Mouse (Mus musculus) heart, postnatal 4 days (tissue): ENCODE measurements at regions not wholly inside any gene's neighbourhood (a gene's known extent, or its start where the extent isn't known, plus 50 kb on each side); places are given as distances from the start of the nearest gene placed in this dataset.

ENCODE experiments used
- DNase-seq: peaks from one replicate; pipeline ENCODE4 v3.0.0; 2021

DNA sequence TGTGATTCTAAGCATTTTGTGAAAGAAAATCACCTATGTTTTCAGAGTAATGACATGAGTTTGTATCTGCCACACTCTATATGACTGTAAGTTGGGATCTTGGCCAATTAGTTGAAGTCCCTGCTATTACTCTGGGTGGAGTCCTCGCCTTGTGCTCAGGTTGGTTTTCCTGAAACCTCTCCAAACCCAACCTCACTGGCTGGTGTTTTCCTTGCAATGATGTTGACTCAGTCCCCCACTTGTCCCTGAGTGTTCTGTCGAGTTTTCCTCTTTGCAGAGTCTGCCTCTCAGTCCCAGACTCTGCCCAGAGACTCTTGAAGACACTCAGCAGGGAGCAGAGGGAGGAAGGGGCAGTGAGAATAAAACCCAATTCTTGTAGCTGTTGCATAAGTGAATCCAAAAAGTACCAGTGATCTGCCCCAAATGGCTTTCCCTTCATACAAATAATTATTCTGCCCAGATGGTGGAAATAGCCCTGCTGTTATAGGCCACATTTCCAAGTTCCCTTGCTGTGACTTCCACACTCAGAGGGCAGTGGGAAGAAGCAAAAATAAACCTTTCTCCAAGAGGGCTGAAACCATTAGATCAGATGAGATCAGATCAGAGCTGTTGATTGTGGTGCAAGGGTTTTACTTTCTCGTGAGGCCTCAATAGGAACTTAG lies 694.3 kb downstream of the Hs3st4 start:
- DNase-seq = no peak

DNA sequence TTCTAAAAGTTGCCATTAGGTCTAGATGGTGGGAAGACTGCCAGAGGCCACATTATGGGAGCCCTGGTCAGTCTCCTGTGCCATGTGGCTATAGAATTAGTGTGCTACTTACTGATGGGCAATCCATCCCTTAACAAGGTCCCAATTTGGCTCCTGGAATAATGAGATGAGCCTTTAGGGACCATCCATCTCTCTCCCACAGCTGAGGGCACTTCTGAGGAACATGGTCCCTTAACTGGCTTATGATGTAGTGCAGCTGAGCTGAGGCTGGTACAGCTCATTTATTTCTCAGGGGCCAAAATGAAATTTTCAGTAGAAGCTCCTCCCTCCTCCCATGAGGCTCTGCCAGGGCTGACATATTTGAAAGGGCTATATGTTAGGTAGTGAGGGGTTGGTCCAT lies 697.9 kb downstream of the Hs3st4 start:
- DNase-seq = no peak

DNA sequence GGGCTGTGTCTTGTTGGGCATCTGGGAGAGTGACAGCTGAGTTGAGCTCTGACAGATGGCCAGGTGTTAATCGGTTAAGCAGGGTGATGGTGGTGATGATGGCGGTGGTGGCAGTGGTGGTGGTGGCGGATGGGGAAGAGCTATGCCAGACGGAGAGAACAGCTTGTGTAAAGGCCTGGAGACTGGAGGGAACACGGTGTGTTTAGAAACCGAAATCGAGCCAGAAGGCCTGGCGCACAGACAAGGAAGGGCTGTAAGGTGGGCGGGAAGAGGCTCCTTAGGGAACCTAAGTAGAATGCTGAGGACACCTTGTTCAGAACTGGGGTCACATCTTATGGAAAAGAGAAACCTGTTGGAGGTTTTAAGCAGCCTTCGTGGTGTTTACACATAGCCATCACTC lies 698.5 kb downstream of the Hs3st4 start:
- DNase-seq = no peak

DNA sequence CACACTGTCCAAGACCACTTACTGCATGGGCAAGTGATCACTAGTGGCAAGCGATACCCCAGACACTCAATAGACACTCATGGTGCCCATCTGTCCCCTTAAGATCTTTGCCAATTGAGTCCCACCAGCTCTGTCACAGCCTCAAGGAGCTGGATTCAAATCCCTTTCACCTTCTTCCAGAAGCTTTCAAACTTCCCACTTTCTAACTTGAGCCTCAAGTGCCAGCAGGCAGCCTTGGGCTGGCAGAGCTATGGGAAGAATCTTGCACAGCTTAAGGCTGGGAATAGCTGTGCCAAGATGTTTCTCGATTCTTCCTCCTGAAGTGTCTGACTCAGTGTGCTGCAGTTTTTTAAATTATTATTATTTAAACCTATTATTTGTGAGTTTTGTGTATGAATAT lies 699.2 kb downstream of the Hs3st4 start:
- DNase-seq = no peak

DNA sequence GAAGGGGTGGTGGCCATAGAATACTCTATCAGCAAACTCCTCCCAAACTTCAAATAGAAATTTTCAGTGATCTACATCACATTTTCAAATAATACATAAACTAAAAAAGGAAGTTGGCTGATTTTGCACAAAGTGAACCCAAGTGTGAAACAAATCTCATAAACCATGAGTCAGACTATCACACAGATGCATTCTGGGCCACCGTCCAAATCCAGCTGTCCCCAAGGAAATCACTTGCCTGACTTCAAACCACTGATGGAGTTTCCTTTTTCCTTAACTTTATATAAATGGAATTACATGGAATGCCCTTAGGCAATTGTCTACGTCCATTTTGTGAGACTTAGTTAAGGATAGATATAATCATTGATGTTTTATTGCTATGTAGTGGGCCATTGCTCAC lies 702.8 kb downstream of the Hs3st4 start:
- DNase-seq = peak; percentile 84

DNA sequence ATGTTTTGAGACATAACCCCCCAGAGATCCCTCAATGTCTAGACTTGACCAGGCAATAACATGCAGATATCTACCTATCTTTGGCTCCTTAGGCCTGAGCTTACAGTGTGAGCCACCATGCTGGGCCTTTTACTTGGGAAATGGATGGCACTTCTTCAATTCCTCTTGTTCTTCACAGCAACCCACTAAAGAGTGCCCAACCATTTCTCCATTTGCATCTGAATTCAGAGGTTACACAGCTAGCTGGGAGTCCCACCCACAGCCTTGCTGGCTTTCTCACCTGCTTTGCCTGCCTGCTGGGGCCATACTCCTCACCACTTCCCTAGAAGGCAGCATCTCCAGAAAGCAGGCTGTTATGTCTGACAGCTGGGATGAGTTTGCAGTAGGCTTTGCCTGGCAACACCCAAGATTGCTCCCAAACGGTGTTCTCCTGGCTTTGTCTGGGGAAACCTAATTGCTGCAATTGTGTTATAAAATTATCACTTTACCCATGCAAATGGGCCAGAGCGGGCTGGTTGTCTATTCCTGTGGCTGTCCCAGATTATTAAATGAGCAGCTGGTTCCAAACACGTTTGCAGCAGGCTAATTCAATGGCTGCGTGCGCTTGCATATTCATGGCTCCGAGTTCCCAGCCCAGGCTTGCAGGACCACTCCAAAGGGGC lies 721.6 kb downstream of the Hs3st4 start:
- DNase-seq = no peak

DNA sequence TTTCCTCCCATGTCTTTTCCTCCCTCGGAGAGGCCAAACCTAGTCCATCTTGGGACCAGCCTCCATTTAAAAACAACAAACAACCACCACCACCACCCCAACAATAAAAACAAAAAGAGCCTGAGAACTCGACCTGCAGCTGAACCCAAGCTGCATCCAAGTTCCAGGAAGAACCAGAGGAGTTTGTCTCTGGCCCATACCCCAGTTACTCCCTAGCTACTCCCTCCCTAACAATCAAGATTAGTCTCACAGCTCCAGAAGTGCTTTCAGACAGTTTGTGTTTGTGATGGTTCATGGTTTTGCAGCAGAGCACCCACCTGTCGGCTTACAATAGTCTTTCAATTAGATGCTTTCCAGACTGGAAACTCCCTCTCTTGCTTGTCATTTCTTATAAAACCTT lies 724.5 kb downstream of the Hs3st4 start:
- no peak for DNase-seq

DNA sequence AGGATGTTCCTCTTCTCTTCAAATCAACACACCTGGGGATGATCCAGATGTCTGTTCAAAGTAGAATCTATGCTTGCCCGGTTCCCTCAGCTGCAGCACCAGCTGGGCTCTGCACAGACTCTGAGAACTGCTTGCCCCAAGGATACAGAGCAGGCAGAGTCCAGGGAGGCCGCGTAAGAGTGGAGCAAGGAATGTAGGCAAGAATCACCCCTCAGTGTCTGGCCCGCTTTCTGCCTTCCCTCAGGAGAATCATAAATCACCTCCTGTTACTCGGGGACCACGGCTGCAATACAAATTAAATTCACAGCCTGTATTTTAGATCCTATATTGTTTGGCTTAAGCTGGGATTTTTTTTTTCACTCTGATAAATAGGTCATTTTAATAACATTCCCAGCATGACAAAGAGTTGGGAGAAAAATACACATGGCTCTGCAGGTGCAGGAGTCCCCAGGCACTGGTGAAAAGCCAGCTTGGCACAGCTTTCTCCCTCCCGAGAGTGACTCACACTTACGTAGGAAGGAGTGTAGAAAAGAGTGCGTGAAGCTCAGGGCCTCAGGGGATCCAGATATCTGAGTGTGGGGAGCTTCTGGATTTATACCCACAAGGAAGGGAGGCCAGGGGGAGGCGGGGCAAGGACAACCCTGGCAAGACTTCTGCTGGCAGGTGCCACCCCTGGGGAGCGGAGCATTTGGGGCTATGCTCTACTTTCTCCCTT lies 726.3 kb downstream of the Hs3st4 start:
- peak; percentile 7 for DNase-seq

DNA sequence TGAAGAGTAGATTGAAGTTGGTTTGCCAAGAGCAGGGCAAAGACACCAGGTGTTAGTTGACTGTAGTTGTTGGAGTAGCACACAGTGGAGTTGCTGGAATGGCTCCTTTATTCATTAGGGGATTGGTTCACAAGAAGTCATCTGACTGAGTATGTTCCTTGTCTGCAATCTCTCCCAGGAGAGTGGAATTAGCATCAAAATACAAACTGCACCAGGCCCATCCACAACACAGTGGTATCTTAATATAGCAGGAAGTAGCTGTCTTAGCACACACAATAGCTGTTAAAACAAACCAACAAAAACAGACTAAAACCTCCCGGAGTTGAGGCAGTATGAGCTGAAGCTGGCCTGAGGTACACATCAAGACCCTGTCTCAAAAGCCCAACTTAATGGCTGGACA lies 723.5 kb upstream of the Kdm8 start:
- no peak for DNase-seq

DNA sequence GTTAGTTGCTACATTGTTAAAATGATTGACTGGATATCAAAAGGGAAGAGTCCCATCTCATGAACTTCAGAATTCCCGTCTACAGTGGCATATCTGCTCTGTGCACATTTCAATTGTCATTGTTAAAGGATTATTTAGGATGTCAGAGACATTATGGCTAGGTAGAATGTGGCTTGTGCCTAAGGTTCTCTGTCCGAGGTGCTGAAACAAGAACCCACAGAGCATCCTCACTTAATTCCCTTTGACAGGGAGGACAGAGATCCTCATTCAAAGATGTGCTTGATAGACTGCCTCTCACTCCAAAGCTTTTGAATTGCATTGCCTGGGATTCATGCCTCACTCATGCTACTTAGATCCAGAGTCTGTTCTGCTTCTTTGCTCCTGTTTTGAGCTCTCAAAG lies 702.4 kb upstream of the Kdm8 start:
- DNase-seq = peak; percentile 26

DNA sequence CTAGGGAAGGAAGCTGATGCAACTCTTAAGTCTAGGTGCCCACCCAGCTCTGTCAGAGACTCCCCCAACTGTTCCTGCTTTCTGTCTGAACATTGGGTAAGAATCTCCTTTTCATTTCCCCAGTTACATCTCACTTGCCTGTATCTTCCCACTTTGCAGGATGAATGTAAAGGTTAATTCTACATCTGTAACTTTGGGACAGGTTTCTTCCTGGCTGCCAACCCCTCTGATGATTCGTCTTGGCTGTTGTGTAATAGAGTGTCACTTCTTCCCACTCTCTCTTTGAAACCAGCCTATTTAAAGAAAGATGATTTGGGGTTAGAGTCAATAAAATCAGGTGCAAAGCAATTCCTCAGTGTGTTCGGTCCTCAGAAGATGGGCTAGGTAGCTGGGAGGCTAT lies 698.2 kb upstream of the Kdm8 start:
- no peak for DNase-seq

DNA sequence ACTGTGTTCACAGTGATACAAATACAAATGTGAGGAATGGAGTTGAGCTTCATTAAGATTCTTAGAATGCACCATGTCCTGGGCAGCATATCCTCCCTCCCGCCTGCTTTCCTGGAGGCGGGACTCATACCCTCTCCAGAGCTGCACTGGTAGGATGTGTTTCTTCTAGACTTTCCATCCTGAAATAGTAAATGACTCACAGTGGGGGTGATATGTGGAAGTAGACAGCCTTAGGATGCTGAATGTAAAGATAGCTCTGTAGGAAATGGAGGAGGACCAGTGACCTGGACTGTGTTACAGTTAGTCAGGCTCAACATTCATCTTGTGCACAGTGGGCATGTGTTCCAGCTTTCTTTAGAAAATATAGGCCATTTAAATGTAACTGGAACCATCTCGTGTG lies 696.1 kb upstream of the Kdm8 start:
- no peak for DNase-seq

DNA sequence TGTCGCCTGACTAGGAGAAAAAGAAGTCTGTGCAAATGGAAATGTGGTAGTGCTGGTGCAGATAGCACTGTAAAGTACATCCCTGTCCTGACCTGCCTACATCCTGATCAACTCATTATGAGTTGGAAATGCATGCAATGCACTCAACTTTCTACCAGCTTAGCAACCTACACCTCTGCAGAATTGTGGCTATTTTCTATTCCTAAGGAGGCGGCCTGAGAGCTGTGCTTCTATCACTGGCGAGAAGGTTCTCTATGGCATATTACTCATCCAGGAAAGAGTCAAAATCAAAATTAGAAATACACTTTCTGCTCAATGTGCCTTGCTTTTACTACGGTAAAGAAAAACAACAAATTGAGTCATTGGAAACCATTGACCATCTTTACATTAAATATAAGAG lies 685.4 kb upstream of the Kdm8 start:
- DNase-seq = no peak

DNA sequence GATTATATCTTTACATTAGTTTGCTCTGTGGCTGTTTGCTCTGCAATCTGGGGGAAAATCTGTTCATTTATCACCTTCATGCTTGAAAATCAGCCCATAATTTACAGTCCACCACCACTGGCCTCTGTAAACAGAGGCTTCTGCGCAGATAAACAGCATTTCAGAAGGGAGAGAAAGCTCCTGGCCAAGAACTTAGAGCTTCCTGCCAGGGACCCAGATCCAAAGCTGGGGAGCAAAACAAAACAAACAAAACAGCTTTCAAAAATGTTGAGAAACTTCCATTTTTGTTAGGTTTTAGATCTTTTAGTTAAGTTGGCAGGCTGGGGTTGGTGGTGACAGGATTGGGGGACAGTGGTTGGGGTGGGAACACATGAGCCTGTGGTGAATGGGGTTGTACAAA lies 666.7 kb upstream of the Kdm8 start:
- no peak for DNase-seq

DNA sequence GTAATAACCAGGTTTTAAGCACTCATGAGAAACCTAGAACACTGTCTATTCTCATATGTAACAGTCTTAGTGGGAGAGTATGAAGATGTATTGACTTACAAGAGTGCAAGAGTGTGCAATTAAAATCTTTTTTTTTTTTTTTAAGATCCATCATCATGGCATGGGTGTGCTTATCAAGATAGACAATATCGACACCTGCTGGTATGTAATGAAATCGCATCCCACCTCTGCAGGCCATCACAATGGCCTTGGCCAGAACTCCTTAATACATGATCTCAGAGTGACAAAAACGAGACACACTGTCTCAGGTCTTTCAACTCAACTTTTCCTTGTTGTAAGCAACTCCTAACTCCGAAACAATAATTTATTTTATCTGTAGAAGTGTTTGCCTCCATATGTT lies 661.7 kb upstream of the Kdm8 start:
- DNase-seq = peak; percentile 24

DNA sequence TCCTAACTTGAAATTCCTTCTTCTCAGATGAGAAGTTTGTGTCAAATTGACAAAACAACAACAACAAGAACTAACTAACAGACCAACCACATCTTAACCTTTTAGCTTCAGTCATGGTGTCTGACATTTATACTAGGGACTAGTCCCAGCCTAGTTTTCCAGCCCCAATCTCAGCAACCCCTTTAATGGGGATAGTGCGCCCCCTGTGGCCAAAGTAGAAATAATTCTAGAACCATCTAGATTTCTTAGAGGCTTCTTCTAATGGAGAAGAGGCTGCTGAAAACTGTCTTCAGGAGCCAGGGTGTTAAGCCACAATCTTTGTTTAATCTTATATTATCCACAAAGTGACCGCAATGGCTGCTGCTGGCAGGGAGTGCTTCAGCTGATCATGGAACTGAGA lies 659.5 kb upstream of the Kdm8 start:
- no peak for DNase-seq

DNA sequence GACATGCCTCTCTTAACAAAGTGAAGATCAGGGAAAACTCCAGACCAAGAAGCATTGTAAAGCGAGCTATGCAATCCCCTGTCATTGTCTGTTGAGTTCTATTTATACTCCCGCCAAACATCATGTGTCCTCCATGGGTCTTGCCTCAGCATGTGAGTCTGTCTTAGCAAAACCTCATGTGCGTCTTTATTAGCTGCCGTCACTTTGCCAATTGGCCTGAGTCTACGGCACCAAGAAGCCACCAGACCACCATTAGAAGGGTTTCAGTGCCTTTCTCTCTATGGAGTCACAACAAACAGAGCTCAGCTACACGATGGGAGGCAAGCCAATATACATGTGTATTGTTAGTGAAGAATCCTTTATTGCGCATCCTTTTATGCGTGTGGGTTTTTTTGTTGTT lies 658.6 kb upstream of the Kdm8 start:
- no peak for DNase-seq

DNA sequence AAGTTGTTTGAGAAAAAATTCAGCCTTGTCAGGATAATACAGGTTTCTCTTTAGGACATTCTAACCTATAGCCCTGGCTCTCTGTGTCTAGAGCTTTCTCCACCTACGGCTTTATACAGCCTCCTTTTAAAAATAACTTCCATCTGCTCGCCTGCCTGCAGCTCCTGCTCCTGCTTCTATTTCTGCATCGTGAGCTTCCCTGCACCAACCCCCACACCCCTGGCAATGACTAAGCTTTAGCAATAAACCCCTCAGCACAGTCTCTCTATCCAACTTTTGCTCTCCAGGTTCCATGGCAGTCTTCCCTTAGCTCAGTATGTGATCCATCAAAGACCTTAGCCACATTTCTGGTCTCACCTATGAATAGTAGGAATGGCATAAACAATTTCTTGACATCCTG lies 655.7 kb upstream of the Kdm8 start:
- DNase-seq = no peak

DNA sequence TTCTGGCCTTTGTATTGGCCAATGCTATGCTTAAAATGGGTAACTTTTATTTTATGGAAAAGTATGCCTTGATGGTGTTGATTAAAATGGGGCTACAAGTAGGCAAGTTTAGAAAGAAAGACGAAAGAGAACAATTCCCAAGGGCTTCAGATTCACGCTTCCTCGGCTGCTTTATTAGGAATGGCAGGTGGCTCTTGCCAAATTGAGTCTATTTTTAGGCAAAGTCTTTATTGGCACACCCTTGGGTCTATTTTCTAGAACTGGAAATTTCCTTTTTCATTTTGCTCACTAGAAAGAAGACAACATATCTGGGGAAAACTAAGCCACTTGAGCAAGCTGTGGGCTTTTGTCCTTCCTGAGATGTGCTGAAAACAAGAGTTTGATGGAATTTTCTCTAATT lies 641.4 kb upstream of the Kdm8 start:
- no peak for DNase-seq

DNA sequence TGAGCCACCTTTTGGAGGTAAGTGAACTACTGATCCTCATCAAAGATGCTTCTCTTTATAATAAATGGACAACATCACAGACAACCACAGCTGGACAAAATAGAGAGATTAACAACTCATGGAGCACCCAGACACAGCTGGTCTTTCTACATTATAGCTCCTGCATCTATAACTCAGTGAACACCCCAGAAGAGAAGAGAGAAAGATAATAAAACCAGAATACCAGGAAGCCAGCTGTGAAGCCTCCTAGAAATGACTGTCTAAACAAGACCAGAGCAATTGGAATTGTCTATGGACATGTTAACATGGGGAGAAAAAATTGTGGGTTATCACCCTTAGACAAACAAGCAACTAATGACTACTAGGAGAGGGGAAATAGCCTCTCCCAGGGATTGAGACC lies 609.8 kb upstream of the Kdm8 start:
- no peak for DNase-seq

DNA sequence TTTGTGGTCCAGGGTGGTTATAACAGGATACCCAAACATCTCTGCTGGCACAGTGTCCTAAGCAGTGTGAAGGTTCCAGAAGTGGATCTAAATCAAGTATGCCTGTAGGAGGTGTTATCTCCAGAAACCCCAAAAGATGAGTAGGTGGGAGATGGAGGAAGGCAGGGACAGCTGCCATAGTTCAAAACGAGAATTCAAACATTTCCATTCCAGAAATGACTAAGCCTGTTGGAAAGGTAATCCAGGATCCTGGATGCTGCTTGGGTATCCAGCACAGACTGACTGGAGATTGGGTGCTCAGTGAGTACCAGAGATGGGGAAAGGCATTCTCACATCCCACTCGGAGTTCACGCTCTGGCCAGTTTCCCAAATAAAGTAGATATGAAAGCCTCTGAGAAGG lies 607.9 kb upstream of the Kdm8 start:
- no peak for DNase-seq

DNA sequence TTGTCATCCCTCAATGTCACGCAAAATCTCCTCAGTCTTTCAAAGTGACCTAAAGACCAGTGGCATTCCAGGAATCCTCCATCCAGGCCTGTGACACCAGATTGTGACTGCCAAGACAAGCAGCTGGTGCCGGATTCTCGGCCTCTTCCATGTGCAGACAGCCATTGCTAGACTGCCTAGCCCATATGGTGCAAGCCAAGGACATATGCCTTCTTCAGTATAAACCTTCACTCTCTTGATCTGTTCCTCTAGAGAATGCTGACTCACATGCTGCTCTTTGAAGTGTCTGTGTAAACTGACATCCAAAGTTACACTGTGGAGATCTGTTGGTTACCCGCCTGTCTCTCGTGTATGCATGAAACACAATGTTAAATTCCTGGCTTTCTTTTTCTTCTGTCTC lies 589.4 kb upstream of the Kdm8 start:
- peak; percentile 7 for DNase-seq

DNA sequence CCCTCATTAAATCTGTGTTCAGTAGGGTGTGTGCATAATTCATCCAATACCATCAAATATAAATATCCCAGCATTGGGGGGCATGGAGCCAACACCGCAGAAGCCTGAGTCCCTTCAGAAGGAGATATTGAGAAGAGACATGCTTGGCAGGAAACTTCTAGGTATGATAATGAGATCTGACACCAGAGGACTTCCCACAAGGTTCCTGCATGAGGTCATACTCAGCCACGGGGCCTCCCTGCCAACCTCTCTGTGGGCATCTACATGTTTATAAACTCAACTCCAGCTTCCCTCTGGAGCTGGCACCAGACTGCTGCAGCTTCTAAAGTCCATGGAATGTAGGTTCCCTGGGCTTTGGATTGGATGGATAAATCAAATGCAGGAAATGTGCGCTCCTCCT lies 587.4 kb upstream of the Kdm8 start:
- DNase-seq = no peak

DNA sequence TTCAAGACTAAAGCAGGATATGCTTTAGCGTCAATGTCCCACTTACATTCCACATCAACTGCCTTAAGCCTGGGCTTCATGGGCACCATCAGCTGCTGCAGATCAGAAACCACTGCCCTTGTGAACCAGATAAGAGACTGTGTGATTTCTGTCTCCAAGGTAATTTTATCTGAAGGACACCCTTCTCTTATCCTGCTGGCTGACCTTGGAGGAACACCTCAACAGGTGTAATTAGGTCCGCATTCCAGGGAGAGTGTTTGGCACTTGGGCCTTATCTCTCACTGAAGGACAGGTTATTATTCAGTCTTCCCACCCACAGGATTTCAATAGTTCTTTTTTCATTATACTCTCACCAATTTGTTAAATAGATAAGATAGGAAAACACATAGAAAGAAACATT lies 583.1 kb upstream of the Kdm8 start:
- DNase-seq = no peak
